10 mouse cellular contexts compared by ENCODE assay signal in genomic region chr6:54508256-54508793, GRCm38 (mm10). TPM values are rescaled to one million over a fixed set of nuclear protein-coding genes. Genes with fewer than 3 reads are reported as not detected.
DNase-seq lines count a peak whose midpoint lies in the region; ATAC-seq and TF ChIP-seq lines count a peak whose summit lies in the region.
"Had no signal": no experiment of that assay in that cellular context is flagged by ENCODE, and none has a peak within 500 bp of the region (broad histone marks: within the 10 kb centered on the region; RNA-seq: fewer than 3 reads in every experiment).

No protein-coding gene starts in this region.

- no peaks in the 10 kb centered on the region for H3K9me3 ChIP-seq in lung, embryonic 16.5 days (ENCODE audit: control insufficient read depth, low read length)
- H3K9me3 ChIP-seq in forebrain, embryonic 15.5 days: no peaks in the 10 kb centered on the region
- H3K9me3 ChIP-seq in limb, embryonic 13.5 days: no peaks in the 10 kb centered on the region

- TF ChIP-seq CTCF in olfactory bulb, adult 2 months (IDR thresholded peaks at IDR 0.05; ENCODE audit: insufficient read depth, low read depth, low read length): no peak

- H3K36me3 ChIP-seq in lung, embryonic 16.5 days (ENCODE audit: control insufficient read depth, insufficient read depth, low read length): no peaks in the 10 kb centered on the region
- H3K36me3 ChIP-seq in forebrain, embryonic 15.5 days: peaks cover 16% of the 10 kb centered on the region
- no peaks in the 10 kb centered on the region for H3K36me3 ChIP-seq in limb, embryonic 13.5 days

- TF ChIP-seq POLR2A in olfactory bulb, adult 2 months (IDR thresholded peaks at IDR 0.05; ENCODE audit: insufficient read depth, low read depth, low read length): no peak

- peak overlapping the region; percentile 41; the same call in 1 of the 2 replicates for H3K27ac ChIP-seq in lung, embryonic 16.5 days (ENCODE audit: low read length)
- peak overlapping the region; percentile 82 for H3K27ac ChIP-seq in forebrain, embryonic 15.5 days (replicated peaks)
- H3K27ac ChIP-seq in limb, embryonic 13.5 days: peak overlapping the region; percentile 45; the same call in 1 of the 2 replicates
- 0 out of 2 replicates have a peak overlapping the region, but pooled peaks have one; percentile 13 for H3K27ac ChIP-seq in olfactory bulb, adult 2 months (ENCODE audit: insufficient read depth, low read depth, low read length)
- H3K27ac ChIP-seq: gastrocnemius, adult 2 months had no signal

- ATAC-seq in lung, embryonic 16.5 days (ENCODE audit: low read depth): peak; percentile 47
- peak; percentile 60 for ATAC-seq in forebrain, embryonic 15.5 days (replicated peaks)
- peak; percentile 52 for ATAC-seq in limb, embryonic 13.5 days (ENCODE audit: low FRiP score, low read depth)

- H3K9ac ChIP-seq in lung, embryonic 16.5 days (ENCODE audit: low read length): no peak overlapping the region
- no peak overlapping the region; the same call in 1 of the 2 replicates for H3K9ac ChIP-seq in forebrain, embryonic 15.5 days (replicated peaks)
- peak overlapping the region; percentile 8; the same call in 1 of the 2 replicates for H3K9ac ChIP-seq in limb, embryonic 13.5 days

- H3K4me3 ChIP-seq in lung, embryonic 16.5 days (ENCODE audit: low read length): no peak overlapping the region
- H3K4me3 ChIP-seq in forebrain, embryonic 15.5 days: no peak overlapping the region
- H3K4me3 ChIP-seq in limb, embryonic 13.5 days: no peak overlapping the region
- H3K4me3 ChIP-seq in olfactory bulb, adult 2 months (ENCODE audit: insufficient read depth, low read depth, low read length): no peak overlapping the region
- H3K4me3 ChIP-seq: gastrocnemius, adult 2 months had no signal

- H3K27me3 ChIP-seq in lung, embryonic 16.5 days (ENCODE audit: control insufficient read depth, insufficient read depth, low read depth, low read length): no peaks in the 10 kb centered on the region
- H3K27me3 ChIP-seq in forebrain, embryonic 15.5 days: no peaks in the 10 kb centered on the region
- no peaks in the 10 kb centered on the region; the same call in 1 of the 2 replicates for H3K27me3 ChIP-seq in limb, embryonic 13.5 days

- H3K4me1 ChIP-seq in lung, embryonic 16.5 days (replicated peaks; ENCODE audit: control insufficient read depth, insufficient read depth, low read length): peaks cover 7% of the 10 kb centered on the region
- peaks cover 21% of the 10 kb centered on the region for H3K4me1 ChIP-seq in forebrain, embryonic 15.5 days
- H3K4me1 ChIP-seq in limb, embryonic 13.5 days: peaks cover 18% of the 10 kb centered on the region
- H3K4me1 ChIP-seq in olfactory bulb, adult 2 months (ENCODE audit: control insufficient read depth, insufficient read depth, low read length): peaks cover 18% of the 10 kb centered on the region

- WGBS in lung, embryonic 16.5 days: 38% methylated on average over 6 of the region's 6 CpGs
- WGBS in forebrain, embryonic 15.5 days: 14% methylated on average over 6 of the region's 6 CpGs
- 37% methylated on average over 6 of the region's 6 CpGs for WGBS in limb, embryonic 13.5 days
- 40% methylated on average over 6 of the region's 6 CpGs for WGBS in olfactory bulb, adult 2 months

- no peak overlapping the region for H3K4me2 ChIP-seq in lung, embryonic 16.5 days (ENCODE audit: low read depth, low read length)
- no peak overlapping the region for H3K4me2 ChIP-seq in forebrain, embryonic 15.5 days (replicated peaks)
- H3K4me2 ChIP-seq in limb, embryonic 13.5 days (replicated peaks): no peak overlapping the region
- H3K4me2 ChIP-seq: liver, embryonic 11.5 days had no signal

- no peak for DNase-seq in lung, postnatal 25 days (ENCODE audit: low spot score)
- no peak for DNase-seq in left cerebral cortex, adult 18-20 months (ENCODE audit: low spot score in 2 of 2)
- DNase-seq in thymus, adult 18-20 months: no peak
- DNase-seq: gastrocnemius, adult 2 months; right cerebral cortex, adult 18-20 months had no signal

RNA-seq across cellular contexts. Expression of gene Scrn1, which starts 58.0 kb away (rescaled TPM):
- 2.7 TPM in 2 replicates for polyA plus RNA-seq in lung, embryonic 16.5 days (2015; fragmentation: Nextera tagmentation; extraction: Ambion mirVana)
- polyA plus RNA-seq in forebrain, embryonic 15.5 days (2015; fragmentation: Nextera tagmentation; extraction: Ambion mirVana): 135 TPM in 2 replicates
- polyA plus RNA-seq in limb, embryonic 13.5 days (2015; fragmentation: Nextera tagmentation; extraction: Ambion mirVana): 11.5 and 13.0 TPM in 2 replicates
- polyA plus RNA-seq in olfactory bulb, adult 2 months (2012; ENCODE audit: insufficient read depth, insufficient read length, low replicate concordance, missing spikeins): not detected in 2 replicates
- 100 to 1,000 TPM; 148 TPM for total RNA-seq in left cerebral cortex, adult 18-20 months (2021)

Comparison
In these comparisons a context has a peak if more than half of its experiments do, and no peak if none do; other contexts are left out.
1. H3K27ac ChIP-seq: peak in every context shown above with its lines; median percentile 82 in forebrain, embryonic 15.5 days; 45 in limb, embryonic 13.5 days; 41 in lung, embryonic 16.5 days; 13 in olfactory bulb, adult 2 months.